Mouse (Mus musculus): ENCODE results near the gene Bri3.
"Not testable (repeated sequence)": the region's sequence is repeated elsewhere in the genome, so short reads cannot be mapped to it uniquely, and the experiment has no call there.

The Bri3 gene

GRCm38 (mm10) chr5:144296090-144296604 lies 51.9 kb downstream of the Bri3 start:
- DNase-seq (ENCODE audit: low read depth), result no peak

- DNase-seq (ENCODE audit: low read depth), result no peak
Measured at GRCm38 (mm10) chr5:144303071-144303470, 58.8 kb downstream of the Bri3 start.

DNA sequence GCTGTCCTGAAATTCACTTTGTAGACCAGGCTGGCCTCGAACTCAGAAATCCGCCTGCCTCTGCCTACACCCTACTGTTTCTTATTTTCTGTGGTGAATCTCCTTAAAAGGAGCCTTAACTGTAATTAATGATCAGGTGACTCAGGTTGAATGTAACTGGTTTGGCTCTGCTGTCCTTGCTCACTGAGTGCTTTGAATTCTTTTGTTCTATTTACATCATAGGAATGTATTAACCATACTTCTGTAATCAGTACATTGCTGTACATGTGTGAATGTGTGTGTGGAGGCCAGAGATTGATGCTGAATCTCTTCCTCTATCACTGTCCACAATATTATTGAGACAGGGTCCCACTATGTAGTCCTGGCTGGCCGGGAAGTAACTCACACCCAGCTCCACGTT lies 64.7 kb downstream of the Bri3 start:
- DNase-seq (ENCODE audit: low read depth), result no peak

- DNase-seq (ENCODE audit: low read depth), result no peak
Measured at GRCm38 (mm10) chr5:144312183-144312582, 67.9 kb downstream of the Bri3 start.

DNA sequence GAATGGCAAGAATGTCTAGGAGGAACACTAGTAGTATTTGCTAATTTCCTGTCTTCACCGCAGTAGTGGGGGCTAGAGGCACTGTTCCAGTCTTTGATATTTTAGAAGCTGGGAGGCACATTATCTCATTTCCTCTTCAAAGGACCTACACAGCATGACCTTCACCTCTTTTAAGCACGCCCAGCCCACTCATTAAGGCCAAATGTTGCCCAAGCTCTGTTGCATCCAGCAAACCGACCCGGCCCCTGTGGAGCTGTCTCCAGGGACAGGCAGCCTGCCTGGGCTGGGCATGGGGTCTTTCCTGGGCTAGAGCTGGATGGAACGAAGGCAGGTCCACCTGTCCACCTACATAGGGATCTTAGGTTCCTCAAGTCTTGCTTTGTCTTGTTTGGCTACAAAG lies 69.1 kb downstream of the Bri3 start:
- DNase-seq (ENCODE audit: low read depth), result no peak

DNA sequence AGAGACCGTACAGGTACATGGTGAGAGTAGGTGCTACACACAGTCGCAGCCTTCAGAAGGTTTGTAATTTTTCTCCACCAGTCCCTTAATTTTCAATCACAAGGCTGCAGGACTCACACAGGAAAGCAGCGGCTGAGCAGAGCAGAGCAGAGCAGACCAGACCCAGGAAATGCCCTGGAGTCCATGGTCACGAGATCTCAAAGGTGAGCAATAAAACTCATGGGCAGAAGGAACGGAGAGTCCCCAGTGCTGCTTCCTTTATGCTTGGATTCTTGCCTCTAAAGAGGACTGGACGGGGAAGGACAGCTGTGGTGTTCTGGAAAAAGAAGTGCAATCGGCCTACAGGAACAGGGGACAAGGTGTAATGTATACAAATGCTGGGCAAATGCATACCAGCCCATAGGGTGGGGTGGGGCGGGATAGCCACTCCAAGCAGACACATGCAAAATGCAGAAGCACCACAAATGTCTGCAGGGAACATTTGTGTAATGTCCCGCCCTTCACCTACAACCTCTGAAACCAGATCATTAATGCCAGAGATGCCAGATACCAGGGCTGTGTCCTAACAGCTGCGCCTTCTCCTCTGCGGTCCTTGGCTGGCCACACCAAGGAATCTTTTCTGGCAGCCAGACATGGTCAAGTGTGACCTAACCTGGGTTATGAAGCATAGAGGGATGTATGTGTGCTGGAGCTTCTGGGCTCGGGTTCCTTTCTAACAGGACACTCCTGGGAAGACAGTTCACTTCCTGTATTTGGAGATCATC lies 70.7 kb downstream of the Bri3 start:
- DNase-seq (ENCODE audit: low read depth), result no peak

- DNase-seq (ENCODE audit: low read depth), result no peak
Measured at GRCm38 (mm10) chr5:144316442-144316841, 72.2 kb downstream of the Bri3 start.

GRCm38 (mm10) chr5:144317426-144317825 lies 73.2 kb downstream of the Bri3 start:
- no peak for DNase-seq (ENCODE audit: low read depth)

- DNase-seq (ENCODE audit: low read depth), result peak; percentile 57
Measured at GRCm38 (mm10) chr5:144318286-144318685, 74.0 kb downstream of the Bri3 start.

DNA sequence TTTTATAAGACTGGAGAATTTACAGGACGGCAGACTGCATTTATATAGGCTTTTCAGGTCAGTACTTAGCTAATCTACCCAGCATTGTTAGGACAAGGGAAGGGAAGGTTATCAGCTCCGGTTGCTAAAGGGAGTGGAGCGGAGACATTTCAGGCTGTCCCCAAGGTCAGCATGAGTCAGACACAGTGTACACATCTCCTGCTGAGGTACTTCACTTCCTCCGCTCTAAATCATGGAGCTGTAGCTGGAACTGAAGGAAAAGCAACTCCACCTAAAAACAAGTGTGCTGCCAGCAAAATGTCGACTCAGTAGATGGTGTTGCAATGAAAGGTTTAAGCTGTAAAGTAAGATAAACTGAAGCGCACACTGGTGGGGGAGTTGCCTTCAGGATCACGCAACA lies 77.4 kb downstream of the Bri3 start:
- DNase-seq (ENCODE audit: low read depth), result peak; percentile 40

DNA sequence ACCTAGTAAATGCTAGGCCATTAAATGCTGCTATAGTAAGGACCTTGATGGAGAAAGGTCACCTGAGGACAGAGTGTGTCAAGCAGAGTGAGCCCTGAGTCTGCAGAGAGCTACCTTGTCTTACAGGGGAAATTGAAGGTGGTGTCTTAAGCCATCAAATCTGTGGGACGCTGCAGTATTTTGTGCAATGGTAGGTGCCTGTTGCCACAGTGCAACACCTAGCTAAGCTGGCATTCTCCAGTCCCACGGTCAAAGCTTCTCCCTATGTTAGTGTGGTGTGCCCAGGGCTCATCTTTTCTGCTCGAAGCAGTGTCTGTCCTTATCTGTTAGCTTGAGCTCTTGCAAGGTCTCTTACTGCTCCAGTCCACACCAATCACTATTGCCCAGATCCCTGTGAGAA lies 78.5 kb downstream of the Bri3 start:
- no peak for DNase-seq (ENCODE audit: low read depth)

- DNase-seq (ENCODE audit: low read depth), result no peak
Measured at GRCm38 (mm10) chr5:144334010-144334409, 89.8 kb downstream of the Bri3 start.

- DNase-seq (ENCODE audit: low read depth), result not testable (repeated sequence)
Measured at GRCm38 (mm10) chr5:144335357-144335756, 91.1 kb downstream of the Bri3 start.

DNA sequence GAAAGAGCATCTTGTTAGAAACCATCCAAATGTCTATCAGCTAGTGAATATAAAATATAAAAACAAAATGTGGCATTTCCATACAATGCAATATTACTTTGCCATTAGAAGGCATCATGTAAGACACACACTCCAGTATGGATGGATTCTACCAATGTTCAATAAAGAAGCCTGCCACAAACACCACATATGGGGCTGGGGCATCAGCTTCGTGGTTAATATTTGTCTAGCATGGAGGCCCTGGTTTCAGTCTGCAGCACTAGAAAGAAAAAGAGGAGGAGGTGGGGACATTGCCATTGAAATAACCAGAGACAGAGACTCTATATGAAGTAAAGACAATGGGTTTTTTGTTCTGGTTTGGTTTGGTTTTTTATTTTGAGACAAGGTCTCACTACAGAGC lies 94.5 kb downstream of the Bri3 start:
- DNase-seq (ENCODE audit: low read depth), result no peak

DNA sequence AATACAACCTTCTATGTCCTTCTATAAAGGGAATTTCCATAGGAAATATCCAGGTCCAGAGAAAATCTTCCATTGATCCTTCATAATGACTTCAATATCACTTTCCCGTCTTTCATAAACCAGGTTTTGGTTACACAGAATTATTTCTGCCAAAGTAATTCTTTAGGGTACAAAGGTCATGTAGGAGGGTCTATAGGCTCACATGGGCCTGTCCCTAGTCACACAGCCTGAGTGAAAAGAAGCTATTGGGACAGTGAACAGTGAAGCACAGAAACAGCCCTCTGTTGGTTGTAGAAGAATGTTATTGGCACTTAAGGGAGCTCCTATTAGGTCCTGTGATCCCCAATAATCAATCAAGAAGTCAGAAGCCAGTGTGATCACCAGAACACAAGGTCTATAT lies 96.8 kb downstream of the Bri3 start:
- DNase-seq (ENCODE audit: low read depth), result no peak

DNA sequence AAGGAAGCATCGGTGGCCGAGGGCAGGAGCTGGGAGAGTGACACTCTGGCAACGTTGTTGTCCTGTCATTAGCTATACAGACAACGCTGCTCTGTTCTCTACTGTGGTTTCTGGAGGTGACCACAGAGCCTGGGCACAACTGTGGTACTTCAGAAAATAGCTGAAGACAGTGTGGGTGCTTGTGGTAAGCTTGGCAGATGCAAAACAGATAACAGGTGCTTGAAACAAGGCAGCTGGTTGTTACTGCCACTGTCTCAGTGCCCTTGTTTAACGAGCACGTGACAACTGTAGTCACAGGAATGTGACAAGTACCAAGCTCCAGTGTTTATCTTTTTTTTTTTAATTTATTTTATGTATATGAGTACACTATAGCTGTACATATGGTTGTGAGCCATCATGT lies 100.4 kb downstream of the Bri3 start:
- no peak for DNase-seq (ENCODE audit: low read depth)

DNA sequence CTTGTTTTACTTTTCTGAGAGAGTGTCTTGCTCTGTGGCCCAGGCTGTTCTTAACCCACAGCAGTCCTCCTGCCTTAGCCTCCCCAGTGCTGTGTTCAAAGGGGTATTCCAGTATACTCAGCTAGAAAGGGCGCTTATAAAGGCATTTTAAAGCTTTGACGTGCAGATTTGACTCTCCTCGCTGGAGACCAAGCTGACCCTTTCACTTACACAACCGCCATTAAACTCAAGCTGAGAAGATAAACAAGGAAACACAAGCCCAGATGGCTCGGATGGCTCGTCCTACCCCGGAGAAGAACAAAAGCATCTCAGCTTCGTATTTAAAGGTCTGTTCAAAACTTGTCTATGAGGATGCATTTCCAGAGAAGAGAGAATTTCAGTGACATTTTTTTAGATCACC lies 106.9 kb downstream of the Bri3 start:
- no peak for DNase-seq (ENCODE audit: low read depth)

- DNase-seq (ENCODE audit: low read depth), result peak; percentile 56
Measured at GRCm38 (mm10) chr5:144352250-144353047, 108.2 kb downstream of the Bri3 start.

GRCm38 (mm10) chr5:144356776-144357455 lies 112.7 kb downstream of the Bri3 start:
- DNase-seq (ENCODE audit: low read depth), result peak; percentile 46

DNA sequence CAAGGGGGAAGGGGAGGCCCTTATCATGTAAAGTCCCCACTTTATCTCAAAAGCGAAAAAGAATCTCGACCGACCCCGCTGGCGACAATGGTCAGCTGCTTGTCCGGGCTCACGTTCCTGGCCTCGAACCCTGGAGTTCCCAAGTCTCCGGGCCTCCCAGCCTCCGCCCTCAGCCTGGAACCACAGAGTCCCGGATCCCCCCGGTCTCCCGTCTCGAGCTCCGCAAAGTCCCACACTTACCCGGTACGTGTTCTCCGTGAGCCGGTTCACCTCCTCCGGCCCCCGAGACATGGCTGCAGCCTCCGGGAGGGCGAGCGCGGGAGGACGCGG lies 113.3 kb downstream of the Bri3 start:
- no peak for DNase-seq (ENCODE audit: low read depth)

- DNase-seq (ENCODE audit: low read depth), result peak; percentile 82
Measured at GRCm38 (mm10) chr5:144357881-144358591, 113.8 kb downstream of the Bri3 start, which contains the start of gene Baiap2l1. Gene Baiap2l1, minus strand, starts transcription at chr5:144358112.

GRCm38 (mm10) chr5:144358592-144358917 lies 114.3 kb downstream of the Bri3 start:
- no peak for DNase-seq (ENCODE audit: low read depth)

Data from fibroblast of lung, adult 2 months (primary cell).